Mouse (Mus musculus): ENCODE measurements around the gene Phyh.

The Phyh gene

GRCm38 (mm10) chr2:4954216-4954760 is 35.5 kb downstream of the Phyh start:
- Histone ChIP-seq H3K27me3 (ENCODE audit: insufficient read depth, low read length) (no peaks in the 10 kb centered on the region), H3K4me3 (replicated peaks; ENCODE audit: low read length) (no peak overlapping the region), H3K36me3 (ENCODE audit: insufficient read depth, low read length) (no peaks in the 10 kb centered on the region; the same call in 1 of the 2 replicates), H3K9me3 (ENCODE audit: low read length) (peaks cover 81% of the 10 kb centered on the region), H3K4me1 (replicated peaks; ENCODE audit: low read depth, low read length) (peaks cover 7% of the 10 kb centered on the region)
- TF ChIP-seq POU5F1 (IDR thresholded peaks at IDR 0.05; ENCODE audit: borderline replicate concordance, low read length) (no peak), NANOG (IDR thresholded peaks at IDR 0.05; ENCODE audit: borderline replicate concordance, low read length) (no peak), CTCF (conservative IDR thresholded peaks at IDR 0.05; ENCODE audit: low read length) (no peak)

DNA sequence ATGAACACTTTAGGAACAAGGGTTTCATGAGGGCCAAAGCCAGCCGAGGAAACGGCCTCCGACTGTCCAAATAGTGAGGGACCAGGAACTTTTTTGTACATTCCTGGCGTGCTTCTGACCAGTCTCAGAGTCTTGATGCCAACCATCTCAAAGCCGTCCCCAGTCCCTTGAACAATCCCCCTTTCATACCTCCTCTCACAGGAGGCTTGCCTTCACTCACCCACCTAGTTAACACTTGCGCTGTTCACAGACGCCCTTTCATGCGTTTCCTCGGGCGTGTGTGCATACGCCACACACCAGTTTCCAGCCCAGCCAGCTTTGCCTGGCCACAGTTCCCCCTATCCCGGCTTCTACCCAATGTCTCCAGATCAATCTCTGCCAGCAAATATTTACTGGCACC is 39.2 kb downstream of the Phyh start:
- no peaks in the 10 kb centered on the region for H3K36me3 ChIP-seq (ENCODE audit: insufficient read depth, low read length)
- peaks cover 10% of the 10 kb centered on the region for H3K4me1 ChIP-seq (replicated peaks; ENCODE audit: low read depth, low read length)
- TF ChIP-seq POU5F1 (IDR thresholded peaks at IDR 0.05; ENCODE audit: borderline replicate concordance, low read length) (no peak), NANOG (IDR thresholded peaks at IDR 0.05; ENCODE audit: borderline replicate concordance, low read length) (no peak)
- no peak overlapping the region; the same call in 1 of the 2 replicates for H3K4me3 ChIP-seq (replicated peaks; ENCODE audit: low read length)
- no peaks in the 10 kb centered on the region for H3K27me3 ChIP-seq (ENCODE audit: insufficient read depth, low read length)
- H3K9me3 ChIP-seq (ENCODE audit: low read length), result peaks cover 43% of the 10 kb centered on the region

DNA sequence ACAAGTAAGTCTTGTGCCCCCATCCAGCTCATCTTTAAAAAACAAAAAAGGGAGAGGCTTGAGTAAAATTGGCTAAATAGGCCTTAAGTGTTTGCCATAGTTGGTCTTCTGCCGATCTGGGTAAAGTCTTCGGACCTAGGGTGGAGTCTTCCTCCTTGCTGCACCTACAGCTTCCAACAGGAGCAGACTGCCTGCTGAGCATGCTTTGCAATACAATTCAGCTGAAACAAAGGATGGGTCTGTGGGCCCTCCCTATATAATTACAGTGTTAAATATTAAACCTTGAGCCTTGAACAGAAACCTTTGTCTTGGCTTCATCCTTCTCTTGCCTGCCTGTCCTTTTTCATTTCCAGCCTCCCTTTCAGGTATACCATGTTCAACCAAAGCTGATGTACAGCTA is 49.0 kb downstream of the Phyh start:
- H3K36me3 ChIP-seq (ENCODE audit: insufficient read depth, low read length), result no peaks in the 10 kb centered on the region
- no peaks in the 10 kb centered on the region for H3K27me3 ChIP-seq (ENCODE audit: insufficient read depth, low read length)
- peaks cover 21% of the 10 kb centered on the region for H3K4me1 ChIP-seq (replicated peaks; ENCODE audit: low read depth, low read length)
- no peak overlapping the region for H3K4me3 ChIP-seq (replicated peaks; ENCODE audit: low read length)
- TF ChIP-seq POU5F1 (IDR thresholded peaks at IDR 0.05; ENCODE audit: borderline replicate concordance, low read length) (no peak), CTCF (conservative IDR thresholded peaks at IDR 0.05; ENCODE audit: low read length) (no peak), NANOG (IDR thresholded peaks at IDR 0.05; ENCODE audit: borderline replicate concordance, low read length) (no peak; the same call in 1 of the 2 replicates)
- peaks cover 13% of the 10 kb centered on the region for H3K9me3 ChIP-seq (ENCODE audit: low read length)

DNA sequence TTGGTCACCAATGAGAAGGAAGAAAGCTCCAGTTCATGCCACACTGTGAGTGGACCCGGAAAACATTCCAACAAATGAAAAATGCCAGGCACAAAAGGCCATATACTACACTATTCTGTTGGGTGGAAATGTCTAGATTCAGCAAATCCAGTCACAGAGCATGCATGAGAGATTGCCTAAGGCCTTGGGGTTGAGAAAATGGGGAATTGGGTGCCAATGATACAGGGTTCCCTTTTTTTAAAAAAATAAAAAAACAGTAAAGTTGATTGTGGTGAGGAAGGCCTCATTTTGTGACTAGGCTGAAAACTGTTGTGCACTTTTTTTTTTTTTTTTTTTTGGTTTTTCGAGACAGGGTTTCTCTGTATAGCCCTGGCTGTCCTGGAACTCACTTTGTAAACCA is 50.3 kb downstream of the Phyh start:
- Histone ChIP-seq H3K4me1 (replicated peaks; ENCODE audit: low read depth, low read length) (peaks cover 30% of the 10 kb centered on the region), H3K36me3 (ENCODE audit: insufficient read depth, low read length) (no peaks in the 10 kb centered on the region), H3K4me3 (replicated peaks; ENCODE audit: low read length) (no peak overlapping the region), H3K27me3 (ENCODE audit: insufficient read depth, low read length) (no peaks in the 10 kb centered on the region), H3K9me3 (ENCODE audit: low read length) (peaks cover 13% of the 10 kb centered on the region)
- TF ChIP-seq POU5F1 (IDR thresholded peaks at IDR 0.05; ENCODE audit: borderline replicate concordance, low read length) (no peak), NANOG (IDR thresholded peaks at IDR 0.05; ENCODE audit: borderline replicate concordance, low read length) (no peak), CTCF (conservative IDR thresholded peaks at IDR 0.05; ENCODE audit: low read length) (no peak)

GRCm38 (mm10) chr2:4975807-4976206 is 57.0 kb downstream of the Phyh start, which contains the start of gene Ucma:
Gene Ucma (plus strand): TSS chr2:4976122.
- TF ChIP-seq POU5F1 (IDR thresholded peaks at IDR 0.05; ENCODE audit: borderline replicate concordance, low read length) (no peak), NANOG (IDR thresholded peaks at IDR 0.05; ENCODE audit: borderline replicate concordance, low read length) (no peak), CTCF (conservative IDR thresholded peaks at IDR 0.05; ENCODE audit: low read length) (no peak)
- no peaks in the 10 kb centered on the region for H3K27me3 ChIP-seq (ENCODE audit: insufficient read depth, low read length)
- no peak within 1 kb of the TSS for H3K4me3 ChIP-seq (replicated peaks; ENCODE audit: low read length)
- H3K36me3 ChIP-seq (ENCODE audit: insufficient read depth, low read length), result no peaks in the 10 kb centered on the region
- H3K9me3 ChIP-seq (ENCODE audit: low read length), result no peaks in the 10 kb centered on the region
- H3K4me1 ChIP-seq (replicated peaks; ENCODE audit: low read depth, low read length), result peaks cover 48% of the 10 kb centered on the region

- no peaks in the 10 kb centered on the region for H3K36me3 ChIP-seq (ENCODE audit: insufficient read depth, low read length)
- no peaks in the 10 kb centered on the region for H3K9me3 ChIP-seq (ENCODE audit: low read length)
- H3K4me1 ChIP-seq (replicated peaks; ENCODE audit: low read depth, low read length), result peaks cover 50% of the 10 kb centered on the region
- TF ChIP-seq POU5F1 (IDR thresholded peaks at IDR 0.05; ENCODE audit: borderline replicate concordance, low read length) (no peak), NANOG (IDR thresholded peaks at IDR 0.05; ENCODE audit: borderline replicate concordance, low read length) (peak; percentile 81; the same call in 1 of the 2 replicates), CTCF (conservative IDR thresholded peaks at IDR 0.05; ENCODE audit: low read length) (no peak)
- H3K27me3 ChIP-seq (ENCODE audit: insufficient read depth, low read length), result no peaks in the 10 kb centered on the region
- no peak overlapping the region for H3K4me3 ChIP-seq (replicated peaks; ENCODE audit: low read length)
Observed at GRCm38 (mm10) chr2:4978091-4978490, 59.3 kb downstream of the Phyh start.

DNA sequence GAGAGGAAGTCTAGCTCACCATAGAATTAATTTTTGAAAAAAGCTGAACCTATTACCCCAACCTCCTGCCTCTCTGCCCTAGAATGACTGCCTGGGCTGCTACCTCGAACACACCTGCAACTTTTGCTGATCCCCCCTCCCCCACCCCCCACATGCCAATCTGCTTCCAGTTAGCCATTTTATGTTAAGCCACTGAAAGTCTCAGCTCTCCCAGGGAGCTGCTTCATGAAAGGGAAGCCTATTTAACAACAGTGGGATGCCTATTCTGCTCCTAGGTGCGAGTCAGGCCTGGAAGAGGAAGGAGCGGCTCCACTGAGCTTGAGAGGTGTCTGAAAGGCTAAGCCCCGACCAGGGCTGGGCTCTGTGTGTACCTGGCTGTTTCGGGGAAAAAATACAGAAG is 65.2 kb downstream of the Phyh start:
- H3K4me1 ChIP-seq (replicated peaks; ENCODE audit: low read depth, low read length), result peaks cover 68% of the 10 kb centered on the region
- TF ChIP-seq NANOG (IDR thresholded peaks at IDR 0.05; ENCODE audit: borderline replicate concordance, low read length) (no peak), CTCF (conservative IDR thresholded peaks at IDR 0.05; ENCODE audit: low read length) (no peak), POU5F1 (IDR thresholded peaks at IDR 0.05; ENCODE audit: borderline replicate concordance, low read length) (no peak)
- H3K9me3 ChIP-seq (ENCODE audit: low read length), result no peaks in the 10 kb centered on the region
- H3K4me3 ChIP-seq (replicated peaks; ENCODE audit: low read length), result 0 out of 2 replicates have a peak overlapping the region, but pooled peaks have one; percentile 3
- no peaks in the 10 kb centered on the region for H3K27me3 ChIP-seq (ENCODE audit: insufficient read depth, low read length)
- H3K36me3 ChIP-seq (ENCODE audit: insufficient read depth, low read length), result peaks cover 7% of the 10 kb centered on the region; the same call in 1 of the 2 replicates

DNA sequence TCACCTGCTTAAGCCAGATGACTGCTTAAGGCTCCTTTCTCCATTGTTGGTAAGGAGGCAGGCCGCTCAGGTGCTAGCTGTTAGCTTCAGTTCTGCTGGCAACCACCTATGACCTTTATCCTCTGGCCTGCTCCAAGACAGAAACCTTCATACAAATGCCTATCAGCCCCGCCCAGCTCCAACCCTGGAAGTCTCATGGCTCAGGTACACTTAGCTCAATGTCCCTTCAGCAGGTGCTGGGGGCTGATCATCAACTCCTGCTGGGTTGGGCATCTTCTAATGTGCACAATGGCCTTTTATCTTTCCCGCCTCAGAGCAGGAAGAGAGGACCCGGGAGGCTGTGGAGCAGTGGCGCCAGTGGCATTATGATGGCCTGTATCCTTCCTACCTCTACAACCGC is 66.2 kb downstream of the Phyh start:
- H3K27me3 ChIP-seq (ENCODE audit: insufficient read depth, low read length), result no peaks in the 10 kb centered on the region
- TF ChIP-seq NANOG (IDR thresholded peaks at IDR 0.05; ENCODE audit: borderline replicate concordance, low read length), result no peak
- no peak for TF ChIP-seq POU5F1 (IDR thresholded peaks at IDR 0.05; ENCODE audit: borderline replicate concordance, low read length)
- TF ChIP-seq CTCF (conservative IDR thresholded peaks at IDR 0.05; ENCODE audit: low read length), result no peak
- H3K4me1 ChIP-seq (replicated peaks; ENCODE audit: low read depth, low read length), result peaks cover 66% of the 10 kb centered on the region
- peaks cover 14% of the 10 kb centered on the region for H3K36me3 ChIP-seq (ENCODE audit: insufficient read depth, low read length)
- H3K9me3 ChIP-seq (ENCODE audit: low read length), result no peaks in the 10 kb centered on the region
- peak overlapping the region; percentile 39 for H3K4me3 ChIP-seq (replicated peaks; ENCODE audit: low read length)

DNA sequence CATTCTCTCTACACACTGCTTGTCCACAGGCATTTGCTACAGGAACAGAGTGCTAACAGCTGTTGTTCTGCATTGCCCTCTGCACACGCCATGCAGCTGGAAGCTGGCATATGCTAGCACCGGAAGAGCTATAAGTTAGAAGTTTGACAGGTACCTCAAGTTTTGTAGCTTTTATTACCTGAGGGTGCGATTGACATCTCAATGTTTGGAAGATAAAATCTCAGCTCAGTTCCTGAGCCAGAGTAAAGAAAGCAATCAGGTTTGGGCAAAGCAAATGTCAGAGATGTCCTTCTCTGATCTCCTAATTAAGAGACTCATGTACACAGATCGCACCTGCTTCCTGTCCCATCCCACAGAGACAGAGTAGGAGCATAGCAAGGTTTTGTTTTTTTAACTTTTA is 68.0 kb downstream of the Phyh start:
- TF ChIP-seq POU5F1 (IDR thresholded peaks at IDR 0.05; ENCODE audit: borderline replicate concordance, low read length) (no peak), CTCF (conservative IDR thresholded peaks at IDR 0.05; ENCODE audit: low read length) (no peak), NANOG (IDR thresholded peaks at IDR 0.05; ENCODE audit: borderline replicate concordance, low read length) (no peak)
- Histone ChIP-seq H3K9me3 (ENCODE audit: low read length) (no peaks in the 10 kb centered on the region), H3K36me3 (ENCODE audit: insufficient read depth, low read length) (peaks cover 32% of the 10 kb centered on the region), H3K27me3 (ENCODE audit: insufficient read depth, low read length) (no peaks in the 10 kb centered on the region), H3K4me3 (replicated peaks; ENCODE audit: low read length) (no peak overlapping the region), H3K4me1 (replicated peaks; ENCODE audit: low read depth, low read length) (peaks cover 82% of the 10 kb centered on the region)

Data from E14TG2a.4 (cell line).